Mouse (Mus musculus) cerebellum, adult 2 months (tissue): ENCODE data around the gene Cdr1. TPM values are rescaled to one million over a fixed set of nuclear protein-coding genes. Genes with fewer than 3 reads are reported as not detected.

Experiments
- DNase-seq, 2 experiments: peaks; one replicate each; pipeline ENCODE4 v3.0.0; 2021
- H3K27ac ChIP-seq: fragments of 200-500 bp; 2 replicates; pipeline ENCODE4 v1.5.1; 2012; ENCODE audit warnings: low read length, control low read depth, inconsistent platforms; ENCODE audit not compliant: insufficient read depth
- H3K27me3 ChIP-seq: fragments of 200-500 bp; 2 replicates; pipeline ENCODE4 v1.6.1; 2012; ENCODE audit warnings: inconsistent platforms, mild to moderate bottlenecking, low read length, moderate library complexity; ENCODE audit not compliant: control insufficient read depth, insufficient read depth
- H3K4me1 ChIP-seq: fragments of 200-500 bp; 2 replicates; pipeline ENCODE4 v1.6.1; 2011; ENCODE audit warnings: low read length; ENCODE audit not compliant: control insufficient read depth, insufficient read depth
- H3K4me3 ChIP-seq: fragments of 200-500 bp; replicated peaks from 2 replicates; pipeline ENCODE3; 2011; ENCODE audit warnings: mild to moderate bottlenecking, low read depth, low read length, control low read depth; ENCODE audit not compliant: insufficient read depth
- CTCF ChIP-seq: fragments of 200-500 bp; IDR thresholded peaks from 2 replicates; pipeline ENCODE4 v1.5.1; 2011; ENCODE audit warnings: low read depth, mild to moderate bottlenecking, control low read depth, low read length, moderate library complexity, borderline replicate concordance; ENCODE audit not compliant: insufficient read depth
- POLR2A ChIP-seq: fragments of 200-500 bp; IDR thresholded peaks from 2 replicates; pipeline ENCODE4 v1.6.1; 2011; ENCODE audit warnings: low read length, control low read depth, borderline replicate concordance; ENCODE audit not compliant: insufficient read depth
- WGBS: fragments of 180-500 bp; shearing (Covaris S2); methylation state at CpG from one replicate; pipeline ENCODE4 v1.1.7; 2018; 5-methylcytosine and 5-hydroxymethylcytosine counted together
- polyA plus RNA-seq: library from polyadenylated mRNA; depleted of rRNA; stranded (reverse); fragments of >200 nt; gene quantifications from 2 replicates; pipeline ENCODE4 v1.2.3, GENCODE M21; 2012

Gene Cdr1
- polyA plus RNA-seq, 1 experiment = 3.7 TPM

DNA sequence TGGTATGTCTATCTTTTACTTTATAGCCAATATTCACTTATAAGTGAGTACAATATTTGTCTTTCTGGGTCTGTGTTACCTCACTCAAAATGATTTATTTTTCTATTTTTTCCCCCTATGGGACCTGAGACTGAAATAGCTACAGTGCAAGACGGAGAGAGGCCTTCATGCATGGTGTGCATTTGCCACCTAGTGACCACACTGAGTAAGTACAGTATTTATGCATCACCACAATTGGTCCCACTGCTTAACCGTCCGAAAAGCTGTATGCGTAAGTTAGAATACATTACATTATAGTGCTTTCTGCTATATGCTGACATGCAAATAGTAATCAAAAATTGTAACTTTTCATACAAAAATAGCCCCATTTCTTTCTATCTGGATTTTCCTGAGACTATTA is 50.8 kb downstream of the Cdr1 start:
- no peak overlapping the region for H3K27ac ChIP-seq
- DNase-seq = no peak
- H3K27me3 ChIP-seq = no peaks in the 10 kb centered on the region
- WGBS = 71% methylated on average over 4 of the region's 4 CpGs
- TF ChIP-seq CTCF (peak; percentile 5; the same call in 1 of the 2 replicates), POLR2A (no peak)
- H3K4me3 ChIP-seq = no peak overlapping the region
- no peaks in the 10 kb centered on the region for H3K4me1 ChIP-seq
